In the genomic region with DNA sequence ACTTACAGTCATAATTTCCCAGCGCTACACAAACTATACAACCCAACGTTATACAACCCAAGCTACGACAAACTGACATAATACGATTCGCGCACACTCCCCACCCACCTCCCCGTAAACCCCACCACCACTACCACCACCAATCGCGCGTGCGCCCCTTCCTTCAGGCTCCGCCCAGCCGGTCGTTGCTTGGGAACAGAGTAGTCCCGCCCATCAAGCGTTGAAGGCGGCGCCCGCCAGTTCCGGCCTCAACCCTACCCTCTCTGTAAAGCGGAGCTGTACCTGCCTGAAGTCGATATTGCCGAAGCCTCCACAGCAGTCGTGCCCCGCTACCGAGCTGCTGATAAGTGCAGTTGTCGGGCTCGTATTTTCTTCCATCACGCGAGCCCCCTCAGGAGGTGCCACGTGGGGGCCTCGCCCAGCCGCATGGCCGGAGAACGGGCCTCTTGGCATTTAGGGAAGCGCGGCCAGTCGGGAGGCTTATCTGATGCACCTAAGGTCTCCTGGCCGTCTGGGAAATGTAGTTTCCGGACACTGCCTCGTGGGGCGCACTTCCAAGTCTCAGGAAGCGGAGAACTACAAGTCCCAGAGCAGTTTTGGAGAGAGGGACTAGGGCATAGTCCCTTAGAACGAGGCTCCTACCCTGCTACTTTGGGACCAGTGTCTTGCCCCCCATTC, we compare ENCODE assay signal across 8 mouse cellular contexts. TPM values are rescaled to one million over a fixed set of nuclear protein-coding genes. Genes with fewer than 3 reads are reported as not detected.
DNase-seq lines count a peak whose midpoint lies in the region; ATAC-seq lines count a peak whose summit lies in the region.

Pemt (minus strand) TSS at position 432 of the 678 bp plus-strand sequence.

- peak within 1 kb of the TSS; percentile 70 for H3K9ac ChIP-seq in heart, embryonic 14.5 days (ENCODE audit: low read length)
- peak within 1 kb of the TSS; percentile 68 for H3K9ac ChIP-seq in liver, embryonic 13.5 days
- peak within 1 kb of the TSS; percentile 75 for H3K9ac ChIP-seq in stomach, embryonic 16.5 days (ENCODE audit: low read length)

- H3K27ac ChIP-seq in heart, embryonic 14.5 days (replicated peaks in 1 of 2; ENCODE audit: control insufficient read depth in 1 of 2, insufficient read depth in 1 of 2, low read depth in 2 of 2, low read length in 2 of 2) = peak within 1 kb of the TSS; percentile 89 to 96
- peak within 1 kb of the TSS; percentile 85 for H3K27ac ChIP-seq in liver, embryonic 13.5 days
- peak within 1 kb of the TSS; percentile 97 for H3K27ac ChIP-seq in stomach, embryonic 16.5 days (ENCODE audit: low read length)

- DNase-seq in c-Kit-negative CD71-positive TER-119-positive erythroid progenitor cells, embryonic 14.5 days (ENCODE audit: low read depth, low spot score) = peak; percentile 86
- DNase-seq in fibroblast of lung, adult 2 months (ENCODE audit: low read depth) = peak; percentile 81
- peak; percentile 97 for DNase-seq in kidney, postnatal 14 days
- DNase-seq in liver, embryonic 13.5 days = peak; percentile 88
- peak; percentile 98 for DNase-seq in neural tube, embryonic 10.5 days (ENCODE audit: extremely low spot score, low spot score)

- peak within 1 kb of the TSS; percentile 78 for H3K4me2 ChIP-seq in heart, embryonic 14.5 days (ENCODE audit: low read length)
- peak within 1 kb of the TSS; percentile 75 for H3K4me2 ChIP-seq in liver, embryonic 13.5 days
- H3K4me2 ChIP-seq in stomach, embryonic 16.5 days (ENCODE audit: low read depth, low read length) = peak within 1 kb of the TSS; percentile 73

- peaks cover 2 to 5% of the 10 kb centered on the region in 2 experiments; a peak in 1 of 4 replicates for H3K4me1 ChIP-seq in heart, embryonic 14.5 days (ENCODE audit: control insufficient read depth in 2 of 2, insufficient read depth in 2 of 2, low read length in 2 of 2)
- H3K4me1 ChIP-seq in liver, embryonic 13.5 days (replicated peaks) = peaks cover 28% of the 10 kb centered on the region
- peaks cover 4% of the 10 kb centered on the region for H3K4me1 ChIP-seq in stomach, embryonic 16.5 days (ENCODE audit: control insufficient read depth, insufficient read depth, low read length)

- peak; percentile 98 for ATAC-seq in CD4-positive, CD25-positive, alpha-beta regulatory T cell, adult 4 months
- peak; percentile 98 for ATAC-seq in heart, embryonic 14.5 days (ENCODE audit: insufficient number of reproducible peaks, insufficient read depth, low FRiP score, low read depth)
- peak; percentile 95 for ATAC-seq in liver, embryonic 13.5 days (ENCODE audit: low read depth)
- peak; percentile 99 for ATAC-seq in stomach, embryonic 16.5 days (ENCODE audit: insufficient read depth, low FRiP score)

- H3K36me3 ChIP-seq in heart, embryonic 14.5 days (ENCODE audit: control insufficient read depth, insufficient read depth, low read length) = no peaks in the 10 kb centered on the region
- H3K36me3 ChIP-seq in liver, embryonic 13.5 days = no peaks in the 10 kb centered on the region
- H3K36me3 ChIP-seq in stomach, embryonic 16.5 days (ENCODE audit: control insufficient read depth, insufficient read depth, low read length) = no peaks in the 10 kb centered on the region

- no peaks in the 10 kb centered on the region for H3K27me3 ChIP-seq in heart, embryonic 14.5 days (ENCODE audit: control insufficient read depth, insufficient read depth, low read length)
- H3K27me3 ChIP-seq in liver, embryonic 13.5 days = no peaks in the 10 kb centered on the region
- H3K27me3 ChIP-seq in stomach, embryonic 16.5 days (ENCODE audit: control insufficient read depth, insufficient read depth, low read length) = no peaks in the 10 kb centered on the region

- H3K9me3 ChIP-seq in heart, embryonic 14.5 days (ENCODE audit: control insufficient read depth, low read length) = no peaks in the 10 kb centered on the region
- H3K9me3 ChIP-seq in liver, embryonic 13.5 days (replicated peaks) = no peaks in the 10 kb centered on the region
- H3K9me3 ChIP-seq in stomach, embryonic 16.5 days (replicated peaks; ENCODE audit: control insufficient read depth, low read length) = no peaks in the 10 kb centered on the region

- peak within 1 kb of the TSS; percentile 60 to 88 for H3K4me3 ChIP-seq in heart, embryonic 14.5 days (ENCODE audit: control insufficient read depth in 1 of 2, insufficient read depth in 1 of 2, low read depth in 1 of 2, low read length in 2 of 2)
- peak within 1 kb of the TSS; percentile 60 for H3K4me3 ChIP-seq in liver, embryonic 13.5 days (replicated peaks)
- peak within 1 kb of the TSS; percentile 75 for H3K4me3 ChIP-seq in stomach, embryonic 16.5 days (replicated peaks; ENCODE audit: low read length)

- under 1% methylated on average over 44 of the region's 44 CpGs for WGBS in heart, embryonic 14.5 days
- WGBS in liver, embryonic 13.5 days (ENCODE audit: insufficient replicate concordance) = under 1% methylated on average over 44 of the region's 44 CpGs
- WGBS in stomach, embryonic 16.5 days = under 1% methylated on average over 44 of the region's 44 CpGs

RNA-seq across cellular contexts. Expression of gene Pemt, which starts in this region (rescaled TPM):
- 1 to 10 TPM in 1 of 2 experiments, under 1 TPM in 1; 0.79 to 2.2 TPM for polyA plus RNA-seq in CD4-positive, CD25-positive, alpha-beta regulatory T cell, adult 4 months (2017; shearing (Covaris generic))
- 11.6 and 16.3 TPM in 2 replicates for polyA plus RNA-seq in heart, embryonic 14.5 days (2014; fragmentation: Nextera tagmentation; extraction: Ambion mirVana)
- 7.7 and 7.9 TPM in 2 replicates for polyA plus RNA-seq in liver, embryonic 13.5 days (2015; fragmentation: Nextera tagmentation; extraction: Ambion mirVana)
- 8.1 and 9.5 TPM in 2 replicates for polyA plus RNA-seq in stomach, embryonic 16.5 days (2015; fragmentation: Nextera tagmentation; extraction: Ambion mirVana)

Comparison
In these comparisons a context has a peak if more than half of its experiments do, and no peak if none do; other contexts are left out.
1. Peak in every context shown above with its lines: DNase-seq, ATAC-seq, H3K4me3 ChIP-seq and H3K27ac ChIP-seq.